Mouse (Mus musculus): ENCODE results near the gene Ccdc85a.

DNA sequence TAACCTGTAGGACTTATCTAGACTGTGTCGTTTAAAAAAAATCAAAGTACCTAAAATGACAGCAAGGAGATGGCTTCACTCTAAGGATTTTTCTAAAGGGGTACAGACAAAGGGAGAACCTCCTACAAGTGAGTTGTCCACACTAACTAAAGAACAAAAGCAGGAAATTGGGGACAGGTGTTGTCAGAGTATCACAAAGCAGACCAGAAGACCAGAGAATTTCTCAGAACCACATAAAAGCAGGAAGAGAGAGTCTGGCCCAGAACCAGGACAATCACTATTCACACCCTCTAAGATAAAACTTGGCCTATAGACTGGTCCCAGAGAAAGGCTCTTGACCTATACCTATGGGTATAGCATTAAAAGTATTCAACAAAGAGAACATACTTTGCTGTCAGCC is 92.8 kb downstream of the Ccdc85a start:
- TF ChIP-seq E2F4 (IDR thresholded peaks at IDR 0.05; ENCODE audit: insufficient read depth) (no peak), POLR2AphosphoS2 (IDR thresholded peaks at IDR 0.05; ENCODE audit: insufficient read length, low read depth) (no peak), MYOG (IDR thresholded peaks at IDR 0.05; ENCODE audit: control insufficient read depth in 1 of 3, insufficient read depth in 1 of 3, insufficient read length in 2 of 3, low read depth in 2 of 3) (no peak)
